Comparison of ENCODE assay signal across 10 mouse cellular contexts in genomic region chr3:79517884-79518591, GRCm38 (mm10). TPM values are rescaled to one million over a fixed set of nuclear protein-coding genes. Genes with fewer than 3 reads are reported as not detected.
DNase-seq lines count a peak whose midpoint lies in the region; ATAC-seq and TF ChIP-seq lines count a peak whose summit lies in the region.
"Had no signal": no experiment of that assay in that cellular context is flagged by ENCODE, and none has a peak within 500 bp of the region (broad histone marks: within the 10 kb centered on the region; RNA-seq: fewer than 3 reads in every experiment).

No protein-coding gene starts in this region.

- peak; percentile 17 for DNase-seq in right cerebral cortex, postnatal 4 days
- no peak for DNase-seq in right cerebral cortex, postnatal 10 days (ENCODE audit: low spot score in 2 of 2)
- peak; percentile 48 for DNase-seq in embryonic facial prominence, embryonic 14.5 days (ENCODE audit: low spot score)
- peak; percentile 44 for DNase-seq in hindbrain, postnatal 0 days (ENCODE audit: low spot score)
- DNase-seq in thymus, adult 18-20 months, result no peak
- no peak for DNase-seq in spleen, postnatal 10 days (ENCODE audit: low spot score in 2 of 2)

- no peak overlapping the region for H3K4me3 ChIP-seq in embryonic facial prominence, embryonic 14.5 days (ENCODE audit: low read depth, low read length)
- H3K4me3 ChIP-seq in hindbrain, postnatal 0 days (ENCODE audit: low read length), result no peak overlapping the region
- no peak overlapping the region for H3K4me3 ChIP-seq in neural tube, embryonic 15.5 days (replicated peaks)
- H3K4me3 ChIP-seq: heart, embryonic 15.5 days; liver, embryonic 15.5 days had no signal

- no peaks in the 10 kb centered on the region for H3K9me3 ChIP-seq in embryonic facial prominence, embryonic 14.5 days (ENCODE audit: control insufficient read depth, low read length)
- no peaks in the 10 kb centered on the region for H3K9me3 ChIP-seq in hindbrain, postnatal 0 days (ENCODE audit: low read length)
- no peaks in the 10 kb centered on the region for H3K9me3 ChIP-seq in neural tube, embryonic 15.5 days (replicated peaks)
- H3K9me3 ChIP-seq: heart, embryonic 15.5 days; liver, embryonic 15.5 days had no signal

- 57% methylated on average over 17 of the region's 17 CpGs for WGBS in embryonic facial prominence, embryonic 14.5 days
- 35% methylated on average over 17 of the region's 17 CpGs for WGBS in hindbrain, postnatal 0 days
- WGBS in neural tube, embryonic 15.5 days, result 48% methylated on average over 17 of the region's 17 CpGs

- no peak overlapping the region for H3K4me2 ChIP-seq in embryonic facial prominence, embryonic 14.5 days (ENCODE audit: low read depth, low read length)
- peak overlapping the region; percentile 10; the same call in 1 of the 2 replicates for H3K4me2 ChIP-seq in hindbrain, postnatal 0 days (ENCODE audit: low read depth, low read length)
- H3K4me2 ChIP-seq in neural tube, embryonic 15.5 days, result peak overlapping the region; percentile 9

- peak; percentile 70; the same call in 1 of the 2 replicates for ATAC-seq in embryonic facial prominence, embryonic 14.5 days (ENCODE audit: low read depth)
- ATAC-seq in hindbrain, postnatal 0 days, result peak; percentile 65; the same call in 1 of the 2 replicates
- ATAC-seq in neural tube, embryonic 15.5 days (ENCODE audit: low FRiP score), result 0 out of 2 replicates have a peak, but pooled peaks have one; percentile 21
- no peak for ATAC-seq in activated CD4-positive, CD25-positive, alpha-beta regulatory T cell, adult 4 months

- H3K36me3 ChIP-seq in embryonic facial prominence, embryonic 14.5 days (ENCODE audit: control insufficient read depth, insufficient read depth, low read length), result no peaks in the 10 kb centered on the region
- 0 out of 2 replicates have a peak, but pooled peaks cover 6% of the 10 kb centered on the region for H3K36me3 ChIP-seq in hindbrain, postnatal 0 days (ENCODE audit: insufficient read depth, low read length)
- H3K36me3 ChIP-seq in neural tube, embryonic 15.5 days, result no peaks in the 10 kb centered on the region
- H3K36me3 ChIP-seq: heart, embryonic 15.5 days had no signal

- H3K27me3 ChIP-seq in embryonic facial prominence, embryonic 14.5 days (replicated peaks; ENCODE audit: control insufficient read depth, insufficient read depth, low read length), result no peaks in the 10 kb centered on the region
- H3K27me3 ChIP-seq in hindbrain, postnatal 0 days (ENCODE audit: insufficient read depth, low read length), result no peaks in the 10 kb centered on the region
- no peaks in the 10 kb centered on the region for H3K27me3 ChIP-seq in neural tube, embryonic 15.5 days (replicated peaks)
- H3K27me3 ChIP-seq: heart, embryonic 15.5 days; liver, embryonic 15.5 days had no signal

- no peak overlapping the region for H3K9ac ChIP-seq in embryonic facial prominence, embryonic 14.5 days (ENCODE audit: low read depth, low read length)
- no peak overlapping the region for H3K9ac ChIP-seq in hindbrain, postnatal 0 days (replicated peaks; ENCODE audit: low read length)
- H3K9ac ChIP-seq in neural tube, embryonic 15.5 days (replicated peaks), result no peak overlapping the region
- H3K9ac ChIP-seq: heart, embryonic 15.5 days; liver, embryonic 15.5 days had no signal

- TF ChIP-seq CTCF in hindbrain, postnatal 0 days (IDR thresholded peaks at IDR 0.05; ENCODE audit: low read depth), result no peak

- H3K27ac ChIP-seq in embryonic facial prominence, embryonic 14.5 days (replicated peaks; ENCODE audit: low read depth, low read length), result no peak overlapping the region
- peak overlapping the region; percentile 63; the same call in 1 of the 2 replicates for H3K27ac ChIP-seq in hindbrain, postnatal 0 days
- H3K27ac ChIP-seq in neural tube, embryonic 15.5 days (replicated peaks), result peak overlapping the region; percentile 10; the same call in 1 of the 2 replicates
- H3K27ac ChIP-seq: liver, embryonic 15.5 days had no signal

- peaks cover 15% of the 10 kb centered on the region; the same call in 1 of the 2 replicates for H3K4me1 ChIP-seq in embryonic facial prominence, embryonic 14.5 days (ENCODE audit: control insufficient read depth, insufficient read depth, low read length)
- peaks cover 14% of the 10 kb centered on the region for H3K4me1 ChIP-seq in hindbrain, postnatal 0 days (ENCODE audit: insufficient read depth, low read length)
- peaks cover 21% of the 10 kb centered on the region for H3K4me1 ChIP-seq in neural tube, embryonic 15.5 days

RNA-seq across cellular contexts. Expression of gene Fnip2, which starts 49.6 kb away (rescaled TPM):
- 2.0 and 2.3 TPM in 2 replicates for polyA plus RNA-seq in embryonic facial prominence, embryonic 14.5 days (2014; fragmentation: Nextera tagmentation; extraction: Ambion mirVana)
- 21.3 and 22.4 TPM in 2 replicates for total RNA-seq in hindbrain, postnatal 0 days (2014; rRNA removed)
- polyA plus RNA-seq in hindbrain, postnatal 0 days (2015; fragmentation: Nextera tagmentation; extraction: Ambion mirVana), result 3.5 and 4.6 TPM in 2 replicates
- 5.6 and 7.3 TPM in 2 replicates for polyA plus RNA-seq in neural tube, embryonic 15.5 days (2015; fragmentation: Nextera tagmentation; extraction: Ambion mirVana)
- under 1 TPM; 0.34 to 0.46 TPM for polyA plus RNA-seq in activated CD4-positive, CD25-positive, alpha-beta regulatory T cell, adult 4 months (2017; shearing (Covaris generic))

Comparison
In these comparisons a context has a peak if more than half of its experiments do, and no peak if none do; other contexts are left out.
1. DNase-seq: peak in right cerebral cortex, postnatal 4 days (single experiment), embryonic facial prominence, embryonic 14.5 days (single experiment) and hindbrain, postnatal 0 days (single experiment); none in right cerebral cortex, postnatal 10 days (0 of 2), thymus, adult 18-20 months (0 of 2) and spleen, postnatal 10 days (0 of 2).